Mouse (Mus musculus) neural tube, embryonic 11.5 days (tissue): ENCODE measurements around the gene Rasgef1b. TPM values are rescaled to one million over a fixed set of nuclear protein-coding genes. Genes with fewer than 3 reads are reported as not detected.

Experiments
- ATAC-seq: fragments of 200-750 bp; cut with Nextera tagmentation; 2 replicates; pipeline ENCODE4 v1.8.0; 2017; ENCODE audit warnings: moderate number of reproducible peaks, mild to moderate bottlenecking, moderate TSS enrichment, moderate library complexity; ENCODE audit not compliant: insufficient read depth, low FRiP score, low TSS enrichment
- DNase-seq: peaks from one replicate; pipeline ENCODE4 v3.0.0-alpha.2; 2015; ENCODE audit warnings: low spot score
- H3K27ac ChIP-seq: fragments of 300-500 bp; sonication (generic); 2 replicates; pipeline ENCODE4 v1.5.1; 2014; ENCODE audit warnings: low read depth, mild to moderate bottlenecking, low read length
- H3K27me3 ChIP-seq: fragments of 300-500 bp; sonication (generic); 2 replicates; pipeline ENCODE4 v1.6.1; 2014; ENCODE audit warnings: mild to moderate bottlenecking, low read length, mixed read lengths; ENCODE audit not compliant: control insufficient read depth, insufficient read depth
- H3K36me3 ChIP-seq: fragments of 300-500 bp; sonication (generic); 2 replicates; pipeline ENCODE4 v1.6.1; 2014; ENCODE audit warnings: mild to moderate bottlenecking, low read length, moderate library complexity, mixed read lengths; ENCODE audit not compliant: control insufficient read depth, insufficient read depth
- H3K4me1 ChIP-seq: fragments of 300-500 bp; sonication (generic); 2 replicates; pipeline ENCODE4 v1.6.1; 2014; ENCODE audit warnings: low read length, mixed read lengths; ENCODE audit not compliant: control insufficient read depth, insufficient read depth
- H3K4me2 ChIP-seq: fragments of 300-500 bp; sonication (generic); 2 replicates; pipeline ENCODE4 v1.6.1; 2014; ENCODE audit warnings: low read depth, mild to moderate bottlenecking, moderate library complexity
- H3K4me3 ChIP-seq: fragments of 300-500 bp; sonication (generic); 2 replicates; pipeline ENCODE4 v1.5.1; 2014; ENCODE audit warnings: low read depth, low read length
- H3K9ac ChIP-seq: fragments of 300-500 bp; sonication (generic); 2 replicates; pipeline ENCODE4 v1.6.1; 2014; ENCODE audit warnings: mild to moderate bottlenecking, low read length
- H3K9me3 ChIP-seq: fragments of 300-500 bp; sonication (generic); 2 replicates; pipeline ENCODE4 v1.6.1; 2016; ENCODE audit warnings: low read length; ENCODE audit not compliant: control insufficient read depth
- WGBS: fragments of 180-500 bp; shearing (Covaris S2); extraction: QIAGEN DNeasy Blood & Tissue Kit; methylation state at CpG from one replicate; pipeline ENCODE4 v1.1.7; 2014; 5-methylcytosine and 5-hydroxymethylcytosine counted together
- polyA plus RNA-seq: library from polyadenylated mRNA; unstranded; fragments of >200 nt; fragmentation: Nextera tagmentation; extraction: Ambion mirVana; gene quantifications from 2 replicates; pipeline ENCODE4 v1.2.1, GENCODE M21; 2014

The Rasgef1b gene
- polyA plus RNA-seq, 1 experiment from 2014 or later = 20.7 TPM

GRCm38 (mm10) chr5:99687894-99688293 is 41.0 kb downstream of the Rasgef1b start:
- Histone ChIP-seq H3K4me1 (no peaks in the 10 kb centered on the region), H3K9me3 (no peaks in the 10 kb centered on the region), H3K4me2 (no peak overlapping the region), H3K36me3 (no peaks in the 10 kb centered on the region), H3K4me3 (no peak overlapping the region), H3K9ac (no peak overlapping the region), H3K27ac (no peak overlapping the region), H3K27me3 (no peaks in the 10 kb centered on the region)
- DNase-seq = no peak
- WGBS = 35% methylated on average over 6 of the region's 6 CpGs
- ATAC-seq = no peak

DNA sequence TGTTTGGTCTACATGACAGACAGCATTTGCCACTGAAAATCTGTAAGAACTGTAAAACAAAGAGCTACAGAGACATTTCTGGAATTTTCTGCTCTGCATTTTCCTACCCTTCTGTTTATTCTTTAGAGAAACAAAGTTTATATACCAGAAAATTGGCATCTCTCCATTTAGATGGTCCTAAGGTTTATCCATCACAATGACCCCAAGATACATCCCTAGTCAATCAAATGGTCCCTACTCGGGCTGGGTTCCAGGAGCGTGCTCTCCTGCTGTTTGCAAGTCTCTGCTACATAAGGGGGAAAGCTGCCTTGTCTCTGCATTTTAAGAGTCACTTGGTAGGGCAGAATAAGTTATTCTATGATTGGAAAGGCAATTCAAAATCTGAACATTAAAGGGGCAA is 44.8 kb downstream of the Rasgef1b start:
- no peak for ATAC-seq
- H3K4me1 ChIP-seq = no peaks in the 10 kb centered on the region
- H3K9me3 ChIP-seq = no peaks in the 10 kb centered on the region
- 59% methylated on average over 2 of the region's 2 CpGs for WGBS
- H3K27me3 ChIP-seq = no peaks in the 10 kb centered on the region
- DNase-seq = no peak
- H3K4me2 ChIP-seq = no peak overlapping the region
- H3K4me3 ChIP-seq = no peak overlapping the region
- H3K9ac ChIP-seq = no peak overlapping the region
- no peak overlapping the region for H3K27ac ChIP-seq
- H3K36me3 ChIP-seq = no peaks in the 10 kb centered on the region

GRCm38 (mm10) chr5:99669971-99670571 is 58.8 kb downstream of the Rasgef1b start:
- H3K9ac ChIP-seq = no peak overlapping the region
- no peaks in the 10 kb centered on the region for H3K4me1 ChIP-seq
- H3K27me3 ChIP-seq = no peaks in the 10 kb centered on the region
- H3K9me3 ChIP-seq = no peaks in the 10 kb centered on the region
- no peak overlapping the region for H3K27ac ChIP-seq
- no peak overlapping the region for H3K4me3 ChIP-seq
- DNase-seq (no peak), ATAC-seq (no peak)
- no peaks in the 10 kb centered on the region for H3K36me3 ChIP-seq
- WGBS = 78% methylated on average over 9 of the region's 9 CpGs
- H3K4me2 ChIP-seq = no peak overlapping the region

GRCm38 (mm10) chr5:99656024-99656423 is 72.8 kb downstream of the Rasgef1b start:
- Histone ChIP-seq H3K27me3 (no peaks in the 10 kb centered on the region), H3K9ac (no peak overlapping the region), H3K27ac (no peak overlapping the region), H3K9me3 (no peaks in the 10 kb centered on the region), H3K36me3 (no peaks in the 10 kb centered on the region), H3K4me3 (no peak overlapping the region), H3K4me1 (no peaks in the 10 kb centered on the region), H3K4me2 (no peak overlapping the region)
- 59% methylated on average over 5 of the region's 5 CpGs for WGBS
- DNase-seq (no peak), ATAC-seq (no peak)

DNA sequence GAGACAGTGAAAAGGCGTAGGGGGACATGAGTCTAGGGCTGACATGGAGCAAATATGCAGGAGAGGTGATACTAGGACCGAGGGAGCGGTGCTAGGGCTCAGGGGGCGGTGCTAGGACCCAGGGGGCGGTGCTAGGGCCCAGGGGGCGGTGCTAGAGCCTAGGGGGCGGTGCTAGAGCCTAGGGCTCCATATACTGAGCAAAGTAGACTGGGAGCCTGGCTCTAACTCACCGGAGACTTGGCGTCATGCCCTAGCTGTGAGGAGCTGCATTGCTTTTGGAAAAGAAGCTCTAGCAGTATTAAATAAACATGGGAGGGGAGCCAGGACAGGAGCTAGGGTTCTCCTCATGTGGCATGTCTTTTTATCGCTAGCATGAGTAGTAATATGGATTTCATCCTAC is 75.9 kb downstream of the Rasgef1b start:
- Histone ChIP-seq H3K9me3 (no peaks in the 10 kb centered on the region), H3K4me1 (no peaks in the 10 kb centered on the region), H3K27me3 (no peaks in the 10 kb centered on the region), H3K4me2 (no peak overlapping the region), H3K9ac (no peak overlapping the region), H3K4me3 (no peak overlapping the region), H3K27ac (no peak overlapping the region), H3K36me3 (no peaks in the 10 kb centered on the region)
- DNase-seq (no peak), ATAC-seq (no peak)
- 79% methylated on average over 10 of the region's 10 CpGs for WGBS

DNA sequence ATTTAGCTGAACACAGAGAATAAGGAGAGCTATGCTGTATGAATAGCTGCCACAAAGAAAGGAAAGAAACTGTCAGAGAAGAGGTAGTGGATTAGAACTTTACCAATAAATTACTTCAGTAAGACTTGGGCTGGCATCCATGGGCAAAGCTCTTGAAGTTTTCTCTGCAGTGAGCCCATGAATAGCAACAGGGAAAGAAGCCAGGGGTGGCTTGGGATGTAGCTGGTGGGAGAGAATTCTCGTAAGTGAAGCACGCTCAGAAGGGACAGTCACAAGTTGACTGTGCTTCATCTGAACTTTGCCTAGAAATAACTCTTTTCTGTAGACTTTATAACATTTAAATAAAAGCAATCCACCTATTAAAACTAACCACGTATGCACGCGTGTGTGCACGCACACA is 87.5 kb downstream of the Rasgef1b start:
- 86% methylated on average over 6 of the region's 6 CpGs for WGBS
- DNase-seq = no peak
- H3K4me3 ChIP-seq = no peak overlapping the region
- no peak overlapping the region for H3K4me2 ChIP-seq
- H3K4me1 ChIP-seq = no peaks in the 10 kb centered on the region
- no peaks in the 10 kb centered on the region for H3K9me3 ChIP-seq
- ATAC-seq = no peak
- no peaks in the 10 kb centered on the region for H3K27me3 ChIP-seq
- no peak overlapping the region for H3K9ac ChIP-seq
- H3K36me3 ChIP-seq = no peaks in the 10 kb centered on the region
- no peak overlapping the region for H3K27ac ChIP-seq

- Histone ChIP-seq H3K4me3 (no peak overlapping the region), H3K4me2 (no peak overlapping the region), H3K9me3 (no peaks in the 10 kb centered on the region), H3K36me3 (no peaks in the 10 kb centered on the region), H3K4me1 (no peaks in the 10 kb centered on the region), H3K9ac (no peak overlapping the region), H3K27ac (no peak overlapping the region), H3K27me3 (no peaks in the 10 kb centered on the region)
- ATAC-seq (no peak), DNase-seq (no peak)
- WGBS = 51% methylated on average over 7 of the region's 7 CpGs
Observed at GRCm38 (mm10) chr5:99636575-99636974, 92.3 kb downstream of the Rasgef1b start.

DNA sequence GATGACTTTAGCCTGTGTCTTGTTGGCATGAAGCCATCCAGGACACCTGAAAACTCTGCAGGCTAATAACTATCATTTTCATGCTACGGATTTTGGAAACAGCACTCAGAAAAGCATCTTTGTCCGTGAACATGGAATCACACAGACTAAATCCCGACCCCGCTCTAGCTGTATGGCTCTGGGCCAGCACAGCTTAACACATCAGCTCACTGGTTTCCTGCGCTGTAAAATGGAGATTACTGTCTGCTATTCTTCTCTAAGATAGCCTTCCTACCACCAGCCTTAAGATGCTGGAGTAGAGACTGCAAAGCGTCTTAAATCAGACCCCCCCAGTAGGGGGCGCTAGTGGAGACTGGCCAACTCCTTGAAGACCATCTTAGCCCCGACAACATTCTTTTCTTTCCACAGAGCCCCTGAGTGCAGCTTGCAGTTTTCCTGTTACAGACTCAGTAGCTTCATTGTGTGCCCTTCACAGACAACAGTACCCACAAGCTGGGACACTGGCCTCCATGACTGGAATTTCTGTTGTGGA is 94.8 kb downstream of the Rasgef1b start:
- H3K4me2 ChIP-seq = no peak overlapping the region
- ATAC-seq = no peak
- H3K27me3 ChIP-seq = no peaks in the 10 kb centered on the region
- H3K27ac ChIP-seq = no peak overlapping the region
- WGBS = 88% methylated on average over 8 of the region's 8 CpGs
- H3K4me3 ChIP-seq = no peak overlapping the region
- no peaks in the 10 kb centered on the region for H3K9me3 ChIP-seq
- no peak overlapping the region for H3K9ac ChIP-seq
- no peaks in the 10 kb centered on the region for H3K36me3 ChIP-seq
- no peaks in the 10 kb centered on the region for H3K4me1 ChIP-seq
- no peak for DNase-seq

DNA sequence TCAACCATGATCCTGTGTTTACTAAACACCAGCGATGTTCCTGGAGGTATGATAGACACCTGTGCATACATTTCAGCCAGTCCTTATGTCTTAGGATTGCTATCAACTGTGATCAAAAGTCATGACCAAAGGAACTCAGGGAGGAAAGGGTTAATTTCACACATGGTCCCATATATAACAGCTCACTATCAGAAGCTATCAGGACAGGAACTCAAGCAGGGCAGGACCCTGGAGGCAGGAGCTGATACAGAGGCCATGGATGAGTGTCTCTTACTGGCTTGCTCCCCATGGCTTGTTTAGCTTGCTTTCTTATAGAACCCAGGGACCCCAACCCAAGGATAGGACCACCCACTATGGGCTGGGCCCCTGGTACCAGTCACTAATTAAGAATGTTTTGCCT is 95.3 kb downstream of the Rasgef1b start:
- DNase-seq = no peak
- no peaks in the 10 kb centered on the region for H3K4me1 ChIP-seq
- no peak overlapping the region for H3K4me2 ChIP-seq
- no peak overlapping the region for H3K9ac ChIP-seq
- WGBS = 90% methylated on average over 1 of the region's 1 CpGs
- no peaks in the 10 kb centered on the region for H3K36me3 ChIP-seq
- H3K4me3 ChIP-seq = no peak overlapping the region
- no peaks in the 10 kb centered on the region for H3K9me3 ChIP-seq
- no peak overlapping the region for H3K27ac ChIP-seq
- H3K27me3 ChIP-seq = no peaks in the 10 kb centered on the region
- ATAC-seq = no peak
